Mouse (Mus musculus) embryonic facial prominence, embryonic 12.5 days (tissue): ENCODE data around the gene Pappa2. TPM values are rescaled to one million over a fixed set of nuclear protein-coding genes. Genes with fewer than 3 reads are reported as not detected.

ENCODE experiments used
- ATAC-seq: fragments of 200-750 bp; cut with Nextera tagmentation; 2 replicates; pipeline ENCODE4 v1.8.0; 2017; ENCODE audit not compliant: insufficient number of reproducible peaks, insufficient read depth, low FRiP score, low TSS enrichment
- H3K27ac ChIP-seq: fragments of 300-500 bp; sonication (generic); 2 replicates; pipeline ENCODE4 v1.5.1; 2016; ENCODE audit warnings: mild to moderate bottlenecking
- H3K27me3 ChIP-seq: fragments of 300-500 bp; sonication (generic); 2 replicates; pipeline ENCODE4 v1.6.1; 2016; ENCODE audit warnings: mild to moderate bottlenecking, moderate library complexity
- H3K36me3 ChIP-seq: fragments of 300-500 bp; sonication (generic); 2 replicates; pipeline ENCODE4 v1.6.1; 2016; ENCODE audit warnings: mild to moderate bottlenecking
- H3K4me1 ChIP-seq: fragments of 300-500 bp; sonication (generic); 2 replicates; pipeline ENCODE4 v1.6.1; 2016
- H3K4me2 ChIP-seq: fragments of 300-500 bp; sonication (generic); replicated peaks from 2 replicates; pipeline ENCODE4 v1.6.1; 2016; ENCODE audit warnings: mild to moderate bottlenecking, moderate library complexity
- H3K4me3 ChIP-seq: fragments of 300-500 bp; sonication (generic); 2 replicates; pipeline ENCODE4 v1.5.1; 2016; ENCODE audit warnings: mild to moderate bottlenecking
- H3K9ac ChIP-seq: fragments of 300-500 bp; sonication (generic); 2 replicates; pipeline ENCODE4 v1.6.1; 2016; ENCODE audit warnings: mild to moderate bottlenecking, moderate library complexity
- H3K9me3 ChIP-seq: fragments of 300-500 bp; sonication (generic); 2 replicates; pipeline ENCODE4 v1.6.1; 2016; ENCODE audit warnings: mild to moderate bottlenecking, moderate library complexity
- WGBS: fragments of 180-500 bp; shearing (Covaris S2); methylation state at CpG from one replicate; pipeline ENCODE4 v1.1.7; 2016; 5-methylcytosine and 5-hydroxymethylcytosine counted together
- polyA plus RNA-seq: library from polyadenylated mRNA; unstranded; fragments of >200 nt; fragmentation: Nextera tagmentation; extraction: Ambion mirVana; gene quantifications from 2 replicates; pipeline ENCODE4 v1.2.1, GENCODE M21; 2016

Pappa2 gene
- 2.1 and 2.6 TPM in 2 replicates for polyA plus RNA-seq

DNA sequence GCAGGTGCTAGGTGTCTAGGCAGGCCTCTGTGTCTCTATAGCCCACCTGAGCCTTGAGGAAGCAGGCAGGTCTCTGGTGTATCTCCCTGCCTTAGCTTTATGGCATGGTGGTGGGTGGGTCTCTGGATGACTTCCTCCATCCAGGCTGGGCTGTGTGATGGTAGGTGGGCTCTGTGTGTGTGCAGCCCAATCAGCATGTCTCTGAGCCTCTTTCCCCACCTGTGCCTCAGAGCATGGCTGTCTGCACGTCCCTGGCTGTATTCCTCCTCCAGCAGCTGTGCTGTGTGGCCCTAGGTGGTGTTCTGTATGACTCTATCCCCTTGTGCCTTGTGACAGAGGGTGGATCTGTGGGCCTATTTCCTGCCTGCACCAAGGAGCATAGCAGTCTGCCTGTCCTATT lies at the start of gene Pappa2:
Pappa2 (minus strand) TSS at position 101 of the 400 bp plus-strand sequence.
- H3K9me3 ChIP-seq: no peaks in the 10 kb centered on the region
- H3K36me3 ChIP-seq: no peaks in the 10 kb centered on the region
- no peak for ATAC-seq
- no peaks in the 10 kb centered on the region for H3K4me1 ChIP-seq
- no peak within 1 kb of the TSS for H3K4me2 ChIP-seq
- WGBS: 24% methylated on average over 1 of the region's 1 CpGs
- no peak within 1 kb of the TSS for H3K9ac ChIP-seq
- no peak within 1 kb of the TSS for H3K27ac ChIP-seq
- no peaks in the 10 kb centered on the region for H3K27me3 ChIP-seq
- H3K4me3 ChIP-seq: no peak within 1 kb of the TSS

DNA sequence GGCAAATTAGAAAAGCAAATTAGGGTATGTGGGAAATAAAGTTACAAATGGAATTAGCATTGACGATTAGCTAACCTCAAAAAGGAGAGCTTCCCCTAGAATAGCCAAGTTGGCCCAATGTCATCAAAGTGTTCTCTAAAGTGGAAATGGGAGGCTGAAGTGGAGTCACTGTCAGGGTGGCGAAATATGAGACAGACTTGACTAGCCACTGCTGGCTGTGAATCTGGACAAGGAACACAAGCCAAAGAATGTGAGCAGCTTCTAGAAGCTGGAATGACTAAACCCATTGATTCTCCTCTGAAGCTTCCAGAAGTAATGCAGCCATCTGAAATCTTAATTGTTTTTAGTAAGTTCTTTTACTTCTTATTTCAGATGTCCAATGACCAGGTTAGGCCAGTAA lies 48.8 kb upstream of the Pappa2 start:
- ATAC-seq: no peak
- WGBS: 87% methylated on average over 2 of the region's 2 CpGs
- H3K27me3 ChIP-seq: no peaks in the 10 kb centered on the region
- no peak overlapping the region for H3K4me3 ChIP-seq
- no peak overlapping the region for H3K27ac ChIP-seq
- no peak overlapping the region for H3K9ac ChIP-seq
- H3K4me2 ChIP-seq: no peak overlapping the region
- H3K36me3 ChIP-seq: no peaks in the 10 kb centered on the region
- no peaks in the 10 kb centered on the region for H3K4me1 ChIP-seq
- H3K9me3 ChIP-seq: no peaks in the 10 kb centered on the region

DNA sequence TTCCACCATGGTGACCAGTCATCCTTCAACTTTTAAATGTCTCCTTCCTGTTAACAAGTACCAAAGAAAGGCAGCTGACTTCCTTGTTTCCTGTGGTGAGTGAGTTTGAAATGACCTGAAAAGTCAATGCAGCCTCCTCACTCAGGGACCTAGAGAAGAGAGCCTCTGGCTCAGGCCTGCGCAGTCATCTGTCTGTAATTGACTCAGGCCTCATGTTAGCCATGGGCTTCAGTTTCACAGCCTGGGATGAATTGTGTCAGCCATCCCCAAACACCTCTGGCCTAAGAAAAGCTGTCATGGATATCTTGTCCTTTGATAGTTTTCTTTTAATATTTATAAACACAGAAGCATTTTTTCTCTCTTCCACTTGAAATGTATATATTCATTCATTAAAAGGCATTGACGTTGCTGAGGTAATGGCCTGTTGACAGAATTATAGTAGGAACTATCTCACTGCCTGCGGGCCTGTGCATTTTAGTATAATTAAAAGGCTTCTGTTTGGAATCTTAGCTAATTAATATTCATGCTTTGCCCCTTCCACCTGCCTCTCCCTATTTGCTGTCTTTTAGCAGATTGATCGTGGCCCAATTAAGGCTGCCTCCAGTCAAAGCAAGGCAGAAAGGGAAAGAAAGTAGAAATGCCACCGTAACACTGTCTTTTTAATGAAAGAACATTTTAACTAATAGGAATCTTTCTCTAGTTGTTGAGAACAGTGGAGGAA lies 34.8 kb upstream of the Pappa2 start:
- no peak for ATAC-seq
- Histone ChIP-seq H3K4me3 (no peak overlapping the region), H3K4me2 (no peak overlapping the region), H3K9me3 (no peaks in the 10 kb centered on the region), H3K27ac (no peak overlapping the region), H3K9ac (no peak overlapping the region), H3K27me3 (no peaks in the 10 kb centered on the region), H3K36me3 (no peaks in the 10 kb centered on the region), H3K4me1 (no peaks in the 10 kb centered on the region)
- WGBS: 81% methylated on average over 5 of the region's 5 CpGs

DNA sequence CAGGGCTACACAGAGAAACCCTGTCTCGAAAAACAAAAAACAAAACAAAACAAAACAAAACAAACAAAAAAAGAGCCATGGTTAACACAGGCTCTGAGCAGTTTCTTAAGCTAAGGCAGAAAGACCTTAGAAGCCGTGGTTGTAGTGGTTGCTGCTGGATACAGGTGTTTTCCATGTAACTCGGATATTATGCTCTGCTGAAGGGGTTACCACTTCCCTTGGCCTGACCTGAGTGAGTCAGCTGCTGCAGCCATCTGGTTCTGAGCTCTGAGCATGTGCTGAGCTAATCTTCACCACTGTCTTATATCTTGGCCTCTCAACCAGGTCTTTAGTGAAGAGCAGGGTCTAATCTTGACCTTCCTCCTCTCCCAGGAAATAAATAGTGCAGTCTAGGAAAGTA lies 6.8 kb upstream of the Pappa2 start:
- 77% methylated on average over 3 of the region's 3 CpGs for WGBS
- no peak overlapping the region for H3K4me2 ChIP-seq
- H3K4me3 ChIP-seq: no peak overlapping the region
- no peaks in the 10 kb centered on the region for H3K27me3 ChIP-seq
- H3K9me3 ChIP-seq: no peaks in the 10 kb centered on the region
- H3K36me3 ChIP-seq: no peaks in the 10 kb centered on the region
- H3K9ac ChIP-seq: no peak overlapping the region
- H3K27ac ChIP-seq: no peak overlapping the region
- no peak for ATAC-seq
- no peaks in the 10 kb centered on the region for H3K4me1 ChIP-seq

DNA sequence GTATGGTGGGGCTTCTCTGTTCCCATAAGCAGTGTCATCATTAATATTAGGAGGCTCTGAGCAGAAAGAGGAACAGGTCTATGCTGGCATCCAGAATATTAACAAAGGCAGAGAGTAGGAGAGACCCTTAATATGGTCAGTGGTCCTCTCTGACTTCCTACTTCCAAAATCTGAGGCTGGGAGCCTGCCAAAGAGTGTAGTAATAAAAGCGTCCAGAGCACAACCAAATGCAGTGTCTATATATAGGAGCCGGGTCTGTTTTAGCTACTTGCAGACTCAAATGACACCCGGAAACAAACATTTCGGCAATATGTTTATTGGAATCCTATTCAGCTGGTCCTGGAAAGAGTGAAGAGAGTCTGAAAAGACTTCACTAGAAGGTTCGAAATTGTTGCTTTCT lies 17.9 kb downstream of the Pappa2 start:
- Histone ChIP-seq H3K9me3 (no peaks in the 10 kb centered on the region), H3K4me2 (no peak overlapping the region), H3K27ac (no peak overlapping the region), H3K36me3 (no peaks in the 10 kb centered on the region), H3K27me3 (no peaks in the 10 kb centered on the region), H3K4me3 (no peak overlapping the region), H3K4me1 (peaks cover 14% of the 10 kb centered on the region; the same call in 1 of the 2 replicates), H3K9ac (no peak overlapping the region)
- 76% methylated on average over 5 of the region's 5 CpGs for WGBS
- ATAC-seq: no peak

DNA sequence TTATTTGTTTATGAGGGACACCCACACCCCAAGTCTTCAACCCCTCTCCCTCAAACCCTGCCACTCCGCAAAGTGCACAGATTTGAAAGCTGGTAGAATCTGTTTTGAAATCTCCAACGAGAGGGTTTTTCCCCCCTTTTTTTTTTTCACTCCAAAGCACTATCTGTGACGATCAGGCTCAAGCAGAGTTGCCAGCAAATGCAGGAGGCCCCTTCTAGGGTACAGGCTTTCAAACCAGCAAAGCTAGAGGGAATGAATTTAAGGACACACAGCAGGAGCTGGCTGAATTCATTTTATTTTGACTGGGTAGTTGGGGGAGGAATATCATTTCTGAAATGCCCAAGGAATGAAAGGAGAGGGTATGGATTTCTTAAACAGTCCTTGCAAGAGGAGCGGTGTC lies 19.3 kb downstream of the Pappa2 start:
- no peak overlapping the region for H3K9ac ChIP-seq

DNA sequence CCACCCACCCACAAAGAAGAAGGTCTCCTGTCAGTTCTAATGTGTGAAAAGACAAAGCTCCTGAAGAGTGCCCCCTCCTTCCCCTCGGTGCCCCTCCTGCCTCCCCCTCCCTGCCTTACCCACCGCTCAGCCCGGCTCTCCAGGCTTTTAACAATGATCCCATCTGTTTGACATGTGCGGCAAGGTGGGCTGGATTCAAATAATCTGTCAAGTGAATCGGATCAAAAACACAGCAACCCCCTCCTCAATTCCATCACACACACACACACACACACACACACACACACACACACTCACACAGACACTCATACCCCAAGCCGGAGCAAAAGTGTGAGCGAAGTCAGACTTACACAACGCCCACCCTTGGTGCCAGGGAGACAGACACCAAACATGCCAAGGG lies 19.7 kb downstream of the Pappa2 start:
- peak; percentile 54; the same call in 1 of the 2 replicates for ATAC-seq
- H3K36me3 ChIP-seq: no peaks in the 10 kb centered on the region
- H3K9ac ChIP-seq: peak overlapping the region; percentile 4; the same call in 1 of the 2 replicates
- H3K4me1 ChIP-seq: peaks cover 14% of the 10 kb centered on the region; the same call in 1 of the 2 replicates
- 0 out of 2 replicates have a peak overlapping the region, but pooled peaks have one; percentile 46 for H3K27ac ChIP-seq
- H3K9me3 ChIP-seq: no peaks in the 10 kb centered on the region
- peaks cover 5% of the 10 kb centered on the region; the same call in 1 of the 2 replicates for H3K27me3 ChIP-seq
- 20% methylated on average over 8 of the region's 8 CpGs for WGBS
- peak overlapping the region; percentile 10; the same call in 1 of the 2 replicates for H3K4me3 ChIP-seq
- H3K4me2 ChIP-seq: peak overlapping the region; percentile 40

More for the DNA sequence above, 19.3 kb downstream of the Pappa2 start:
- WGBS: 23% methylated on average over 4 of the region's 4 CpGs
- Histone ChIP-seq H3K4me3 (no peak overlapping the region; the same call in 1 of the 2 replicates), H3K36me3 (no peaks in the 10 kb centered on the region), H3K4me2 (peak overlapping the region; percentile 40), H3K27ac (0 out of 2 replicates have a peak overlapping the region, but pooled peaks have one; percentile 46), H3K9me3 (no peaks in the 10 kb centered on the region), H3K27me3 (peaks cover 5% of the 10 kb centered on the region; the same call in 1 of the 2 replicates), H3K4me1 (peaks cover 14% of the 10 kb centered on the region; the same call in 1 of the 2 replicates)
- no peak for ATAC-seq

DNA sequence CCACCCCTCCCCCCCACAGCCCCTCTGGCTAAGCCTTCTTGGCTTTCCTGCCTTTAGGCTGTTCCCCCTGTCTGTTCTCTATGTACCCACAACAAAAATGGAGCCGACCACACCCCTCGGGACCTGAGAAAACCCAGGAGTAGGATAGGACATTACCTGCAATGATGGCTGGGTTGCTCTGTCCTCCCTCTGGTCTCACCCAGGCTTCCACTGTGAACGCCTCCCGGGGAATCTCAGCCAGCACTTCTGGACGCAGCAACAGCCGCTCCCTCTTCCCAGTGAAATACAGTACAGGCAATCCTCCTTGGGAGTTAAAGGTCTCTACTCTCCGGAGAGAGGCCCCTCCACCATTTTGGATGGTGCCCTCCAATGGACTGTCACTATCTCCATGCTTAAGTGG lies 23.9 kb downstream of the Pappa2 start:
- Histone ChIP-seq H3K9ac (no peak overlapping the region), H3K27ac (no peak overlapping the region), H3K36me3 (no peaks in the 10 kb centered on the region), H3K4me1 (peaks cover 17% of the 10 kb centered on the region), H3K4me2 (no peak overlapping the region), H3K9me3 (no peaks in the 10 kb centered on the region), H3K27me3 (peaks cover 5% of the 10 kb centered on the region; the same call in 1 of the 2 replicates), H3K4me3 (no peak overlapping the region)
- ATAC-seq: no peak
- 82% methylated on average over 7 of the region's 7 CpGs for WGBS

DNA sequence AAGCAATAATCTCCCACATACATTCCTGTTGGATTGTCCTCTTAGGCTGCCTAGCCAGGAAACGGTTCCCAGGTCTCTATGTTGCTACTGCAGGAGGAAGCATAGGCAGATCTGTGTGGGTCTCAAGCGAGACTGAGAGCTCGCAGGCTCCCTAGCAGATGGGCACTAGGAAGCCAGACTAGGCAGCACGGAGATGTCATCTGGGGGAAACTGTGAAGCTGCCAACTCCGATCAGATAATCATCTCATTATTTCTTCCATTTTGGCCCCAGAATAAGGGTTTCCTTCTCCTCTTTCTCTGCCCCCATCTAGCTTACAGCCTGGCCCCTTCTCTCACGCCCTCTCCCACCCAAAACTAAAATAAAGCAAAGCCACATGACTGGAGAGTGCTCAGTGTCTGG lies 25.5 kb downstream of the Pappa2 start:
- Histone ChIP-seq H3K4me2 (no peak overlapping the region), H3K4me3 (no peak overlapping the region), H3K27me3 (peaks cover 5% of the 10 kb centered on the region; the same call in 1 of the 2 replicates), H3K9me3 (no peaks in the 10 kb centered on the region), H3K27ac (no peak overlapping the region), H3K4me1 (peaks cover 4% of the 10 kb centered on the region), H3K9ac (no peak overlapping the region), H3K36me3 (no peaks in the 10 kb centered on the region)
- no peak for ATAC-seq
- 64% methylated on average over 6 of the region's 6 CpGs for WGBS

DNA sequence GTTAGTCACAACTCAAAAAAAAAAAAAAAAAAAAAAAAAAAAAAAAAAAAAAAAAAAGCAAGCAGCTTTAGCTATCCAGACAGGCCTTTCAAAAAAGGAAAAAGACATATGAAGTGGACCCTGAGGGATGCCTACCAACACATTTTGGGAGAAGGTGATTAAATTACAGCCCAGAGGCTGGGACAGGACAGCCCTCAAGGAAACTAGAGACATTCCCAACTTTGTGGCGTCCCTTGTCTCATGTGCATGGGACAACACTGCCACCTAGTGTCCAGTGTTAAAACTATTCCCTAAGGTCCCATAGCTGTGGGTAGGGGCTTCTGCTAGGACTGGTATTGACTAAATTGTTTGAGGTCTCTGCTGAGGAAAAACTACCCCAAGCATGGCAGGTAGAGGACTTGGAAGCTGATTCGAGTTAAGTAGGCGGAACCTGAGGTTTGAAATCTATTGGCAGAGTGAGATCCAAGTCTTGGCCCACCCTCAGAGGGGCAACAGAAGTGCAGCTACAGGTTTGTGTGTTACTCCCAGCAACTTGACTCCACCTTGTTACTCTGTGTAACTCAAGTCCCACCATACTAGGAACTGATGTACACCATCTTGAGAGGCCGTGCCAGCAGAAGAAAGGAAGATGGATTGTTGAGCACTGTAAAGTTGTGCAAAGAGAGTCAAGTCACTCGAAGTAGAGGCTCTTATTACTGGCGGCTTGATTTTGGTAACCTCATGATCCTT lies 26.6 kb downstream of the Pappa2 start:
- WGBS: 38% methylated on average over 6 of the region's 6 CpGs
- no peak overlapping the region for H3K4me2 ChIP-seq
- no peak overlapping the region for H3K9ac ChIP-seq
- peaks cover 3% of the 10 kb centered on the region; the same call in 1 of the 2 replicates for H3K4me1 ChIP-seq
- no peaks in the 10 kb centered on the region for H3K36me3 ChIP-seq
- peak; percentile 52; the same call in 1 of the 2 replicates for ATAC-seq
- H3K27ac ChIP-seq: no peak overlapping the region
- peaks cover 5% of the 10 kb centered on the region; the same call in 1 of the 2 replicates for H3K27me3 ChIP-seq
- no peak overlapping the region for H3K4me3 ChIP-seq
- no peaks in the 10 kb centered on the region for H3K9me3 ChIP-seq

DNA sequence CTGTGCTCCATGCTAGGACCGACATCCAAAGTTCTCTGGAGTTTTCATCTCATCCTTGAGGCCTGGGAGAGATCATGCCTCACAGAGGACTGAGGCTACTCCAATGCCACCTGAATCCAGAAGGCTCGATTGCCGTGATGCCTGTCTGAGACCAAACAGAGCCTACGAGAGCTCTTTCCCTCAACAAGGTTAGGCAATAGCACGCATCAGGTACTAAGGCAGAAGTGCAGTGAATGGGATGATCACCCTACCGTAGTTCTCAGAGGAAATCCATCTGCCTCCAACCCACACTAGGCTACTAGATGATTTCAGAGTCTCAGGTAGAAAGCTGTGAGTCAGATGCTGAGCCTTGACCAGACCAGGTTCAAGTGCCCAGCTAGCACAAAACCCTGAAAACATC lies 31.2 kb downstream of the Pappa2 start:
- Histone ChIP-seq H3K4me2 (no peak overlapping the region), H3K27me3 (no peaks in the 10 kb centered on the region), H3K9me3 (no peaks in the 10 kb centered on the region), H3K9ac (no peak overlapping the region), H3K27ac (no peak overlapping the region), H3K4me3 (no peak overlapping the region), H3K36me3 (no peaks in the 10 kb centered on the region), H3K4me1 (peaks cover 3% of the 10 kb centered on the region; the same call in 1 of the 2 replicates)
- WGBS: 88% methylated on average over 6 of the region's 6 CpGs
- ATAC-seq: no peak
